Mouse (Mus musculus): Measurements from ENCODE around the gene Rnase4. TPM values are rescaled to one million over a fixed set of nuclear protein-coding genes. Genes with fewer than 3 reads are reported as not detected.

The Rnase4 gene
- 10 to 100 TPM; 30.2 to 30.3 TPM for total RNA-seq (2021)
- long read RNA-seq, experiment 1, transcript Rnase4-201 (2 exons, 1,518 nt) = major isoform, 8 of 12 reads
- long read RNA-seq, experiment 1, partial matches to known transcripts = 4 of 12 reads
- long read RNA-seq, experiment 1, other reads (novel, unspliced or antisense) = 0 of 12 reads
- long read RNA-seq, experiment 2, transcript Rnase4-201 (2 exons, 1,518 nt) = major isoform, 12 of 18 reads
- long read RNA-seq, experiment 2, partial matches to known transcripts = 6 of 18 reads
- long read RNA-seq, experiment 2, other reads (novel, unspliced or antisense) = 0 of 18 reads

- intact Hi-C loops (cut with DNase I) = no loop called here
- DNase-seq = peak; percentile 59 to 73
Measured at GRCm38 (mm10) chr14:51090921-51091900, at the start of gene Rnase4, which contains the start of gene Ang. TSS of gene Rnase4 (plus strand) at chr14:51091077. TSS of gene Ang (plus strand) at chr14:51091150.

- intact Hi-C loops (cut with DNase I) = no loop called here
- DNase-seq = no peak
Measured at GRCm38 (mm10) chr14:51041769-51042168, 49.1 kb upstream of the Rnase4 start, which contains the start of gene Rnase9. TSS of gene Rnase9 (minus strand) at chr14:51041869.

GRCm38 (mm10) chr14:51047846-51048245 is 43.0 kb upstream of the Rnase4 start:
- DNase-seq = no peak
- intact Hi-C loops (cut with DNase I) = no loop called here

GRCm38 (mm10) chr14:51050063-51050462 is 40.8 kb upstream of the Rnase4 start, which contains the start of gene Rnase11:
TSS of gene Rnase11 (minus strand) at chr14:51050163.
- no peak for DNase-seq
- intact Hi-C loops (cut with DNase I) = no loop called here

DNA sequence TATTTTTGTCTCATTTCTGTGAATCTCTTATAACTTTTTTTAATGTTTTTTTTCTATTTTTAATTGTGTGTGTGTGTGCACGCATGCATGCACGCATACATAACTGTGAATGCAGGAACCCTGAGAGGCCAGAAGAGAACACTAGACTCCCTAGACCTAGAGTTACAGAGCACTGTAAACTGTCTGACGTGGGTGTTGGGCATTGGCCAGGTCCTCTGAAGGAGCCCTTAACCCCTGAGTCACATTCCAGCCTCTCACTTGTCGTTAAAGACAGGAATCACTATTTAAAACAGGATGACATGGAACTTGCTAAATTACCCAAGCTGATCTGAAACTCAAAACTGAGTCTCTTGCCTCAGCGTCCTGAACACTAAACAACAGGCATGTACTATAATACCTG is 38.9 kb upstream of the Rnase4 start:
- intact Hi-C loops (cut with DNase I) = no loop called here
- DNase-seq = no peak

DNA sequence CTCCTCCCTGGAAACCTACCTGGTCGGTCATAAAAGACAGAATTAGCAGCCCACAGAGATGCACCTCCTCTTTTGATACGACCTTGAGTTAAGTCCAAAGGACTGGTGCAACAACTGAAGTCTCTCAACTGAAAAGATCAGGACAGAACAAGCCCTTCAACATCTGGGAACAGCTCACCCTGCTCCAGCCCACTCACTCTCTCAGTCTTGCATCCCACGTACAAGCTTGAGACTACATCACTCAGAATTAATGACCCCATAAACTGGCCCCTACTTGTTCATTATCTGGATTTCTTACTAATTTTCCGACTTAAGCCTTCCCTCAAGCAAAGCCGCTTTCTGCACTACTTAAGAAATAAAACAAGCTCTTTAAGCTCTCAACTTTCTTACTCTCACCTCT is 37.7 kb upstream of the Rnase4 start:
- DNase-seq = no peak
- intact Hi-C loops (cut with DNase I) = no loop called here

DNA sequence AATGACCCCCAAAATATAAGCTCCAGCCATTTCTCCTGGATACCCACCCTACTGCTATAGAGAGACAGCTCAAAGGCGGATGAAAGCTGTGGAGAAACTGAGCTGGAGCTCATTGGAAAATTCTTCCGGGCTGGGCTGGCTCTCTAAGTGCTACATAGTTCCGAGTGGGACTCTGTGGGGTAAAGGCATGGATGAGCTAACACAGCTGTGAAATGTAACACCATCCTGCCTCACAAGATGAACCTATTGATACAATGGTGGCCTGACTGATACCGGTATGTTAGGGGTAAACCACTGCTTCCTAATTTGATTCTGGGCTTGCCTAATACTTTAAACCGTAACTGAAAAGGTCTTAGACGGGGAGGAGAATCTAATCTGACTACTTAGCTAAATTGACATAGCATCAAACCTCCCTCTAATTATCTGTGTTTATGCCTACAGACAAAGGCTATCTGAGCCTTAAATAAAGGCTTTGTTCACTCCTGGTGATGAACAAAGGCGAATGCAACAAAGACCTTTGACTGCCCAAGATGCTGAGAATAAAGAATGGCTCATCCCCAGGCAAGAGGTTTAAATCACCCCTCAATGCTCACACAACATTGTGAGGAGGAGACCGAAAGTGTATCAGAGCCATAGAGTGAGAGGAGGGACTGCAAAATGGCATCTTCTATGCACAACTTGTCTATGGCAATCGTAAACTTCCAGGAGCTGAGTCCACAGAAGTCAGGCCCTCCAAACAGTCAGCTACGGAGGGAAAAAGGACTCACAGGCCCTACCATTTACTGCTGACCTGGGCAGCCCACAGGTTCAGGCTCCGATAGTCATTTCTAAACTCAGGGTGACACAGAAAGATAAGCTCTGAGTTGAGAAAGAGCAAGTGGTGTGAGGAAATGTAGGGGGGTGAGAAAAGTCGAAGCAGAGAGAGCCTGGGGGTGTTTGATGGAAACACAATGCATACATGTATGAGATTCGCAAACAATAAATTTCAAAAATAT is 36.3 kb upstream of the Rnase4 start:
- intact Hi-C loops (cut with DNase I) = no loop called here
- DNase-seq = no peak

DNA sequence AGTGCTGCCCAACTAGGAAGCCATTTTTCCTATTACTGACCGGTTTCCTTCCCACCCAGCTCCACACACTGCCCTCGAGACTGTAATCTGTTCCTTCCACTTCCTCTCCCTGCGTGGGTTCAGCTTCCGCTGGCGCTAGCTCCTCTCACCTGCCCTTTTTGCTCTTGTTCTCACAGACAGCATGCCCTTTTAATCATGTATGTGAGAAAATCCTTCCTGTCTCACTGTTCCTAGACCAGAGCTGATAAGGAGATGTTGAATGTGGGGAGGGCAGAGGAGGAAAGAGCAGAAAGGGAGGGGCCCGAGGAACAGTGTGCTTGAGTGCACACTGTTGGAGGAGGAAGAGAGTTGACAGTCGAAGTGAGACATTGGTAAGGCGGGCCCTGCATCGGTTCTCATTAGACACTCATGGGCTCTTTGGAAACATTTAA is 33.5 kb upstream of the Rnase4 start, which contains the start of gene Rnase12:
Rnase12 (minus strand) TSS at position 261 of the 431 bp plus-strand sequence.
- DNase-seq = no peak
- intact Hi-C loops (cut with DNase I) = no loop called here

- intact Hi-C loops (cut with DNase I) = no loop called here
- no peak for DNase-seq
Measured at GRCm38 (mm10) chr14:51060761-51061160, 30.1 kb upstream of the Rnase4 start.

- intact Hi-C loops (cut with DNase I) = no loop called here
- no peak for DNase-seq
Measured at GRCm38 (mm10) chr14:51068956-51069355, 21.9 kb upstream of the Rnase4 start.

DNA sequence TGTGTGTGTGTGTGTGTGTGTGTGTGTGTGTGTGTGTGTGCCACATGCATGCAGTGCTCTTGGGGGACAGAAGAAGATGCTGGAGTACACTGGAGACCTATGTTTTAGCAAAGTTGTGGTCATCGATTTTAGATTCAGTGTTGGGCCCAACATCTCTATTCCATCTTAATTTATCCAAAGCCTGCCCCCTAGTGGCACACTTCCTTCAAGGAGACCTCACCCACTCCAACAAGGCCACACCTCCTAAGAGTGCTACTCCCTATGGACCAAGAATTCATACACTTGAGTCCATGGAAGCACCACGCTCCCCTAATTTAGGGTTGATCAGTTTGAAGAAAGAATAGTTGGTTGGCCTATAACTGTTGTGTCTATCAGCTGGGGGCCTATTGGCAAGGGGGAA is 21.3 kb upstream of the Rnase4 start:
- intact Hi-C loops (cut with DNase I) = no loop called here
- DNase-seq = no peak

DNA sequence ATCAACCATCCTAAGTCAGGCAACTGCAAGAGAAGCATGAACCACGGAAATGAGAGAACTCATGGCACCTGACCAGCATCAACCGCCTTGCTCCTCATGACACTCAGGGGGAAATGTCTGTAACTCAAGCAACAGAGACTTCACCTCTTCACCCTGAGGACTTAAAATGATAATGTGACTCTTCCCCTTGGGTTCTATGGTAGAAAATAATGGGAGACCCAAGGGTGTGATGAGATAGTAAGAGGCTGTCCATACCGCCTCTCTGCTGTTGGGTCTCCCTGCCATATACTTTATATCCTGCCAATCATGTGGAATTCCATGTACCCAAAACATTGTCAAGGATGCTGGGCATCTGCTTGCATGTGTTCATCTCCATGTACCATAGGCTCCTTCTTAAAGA is 16.5 kb upstream of the Rnase4 start, which contains the start of gene Olfr750:
Olfr750 (minus strand) TSS at position 101 of the 400 bp plus-strand sequence.
- intact Hi-C loops (cut with DNase I) = no loop called here
- DNase-seq = no peak

GRCm38 (mm10) chr14:51079180-51079579 is 11.7 kb upstream of the Rnase4 start:
- intact Hi-C loops (cut with DNase I) = no loop called here
- DNase-seq = no peak

- DNase-seq = no peak
- intact Hi-C loops (cut with DNase I) = no loop called here
Measured at GRCm38 (mm10) chr14:51081035-51081434, 9.8 kb upstream of the Rnase4 start.

DNA sequence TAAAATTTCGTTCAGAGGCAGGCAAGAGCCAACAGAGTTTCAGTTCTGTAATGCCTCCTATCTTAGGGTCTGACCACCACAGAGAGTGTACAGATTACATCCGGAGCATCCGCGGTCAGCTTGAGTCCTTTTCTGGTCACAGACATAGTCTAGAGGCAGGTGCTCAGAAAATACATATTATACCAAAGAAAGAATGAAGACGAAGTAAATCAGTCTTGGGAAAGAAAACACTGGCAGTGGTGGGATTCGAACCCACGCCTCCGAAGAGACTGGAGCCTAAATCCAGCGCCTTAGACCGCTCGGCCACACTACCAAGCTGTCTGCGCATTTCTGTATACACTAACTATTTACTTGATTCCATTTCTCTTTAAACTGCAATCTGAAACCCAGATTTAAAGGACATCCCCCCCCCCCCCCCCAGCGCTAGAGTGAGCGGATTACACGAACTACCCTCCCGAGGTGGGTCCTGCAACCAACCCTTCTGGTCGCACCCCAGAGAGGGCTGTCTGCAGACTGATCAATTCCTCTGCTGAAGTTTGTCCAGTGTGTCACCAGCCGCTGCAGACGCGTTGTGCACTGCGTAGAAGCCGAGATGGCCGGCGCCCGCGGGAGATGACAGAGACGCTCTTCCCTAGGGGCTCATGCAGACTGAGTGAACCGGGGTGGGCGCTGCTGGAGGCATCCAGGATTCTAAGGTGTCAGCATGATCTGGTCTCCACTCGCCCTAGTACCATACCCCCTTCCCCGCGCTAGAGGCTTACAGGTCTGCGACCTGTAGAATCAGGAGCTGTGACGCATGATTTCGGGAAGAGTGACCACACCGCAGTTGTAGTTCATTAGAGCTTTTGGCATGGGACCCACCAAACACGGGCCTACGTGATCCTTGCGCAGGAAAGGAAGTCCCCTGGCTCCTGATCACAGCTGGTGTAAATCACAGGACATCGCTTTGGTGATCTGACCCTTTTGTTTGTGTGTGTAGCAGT is 8.0 kb upstream of the Rnase4 start:
- intact Hi-C loops (cut with DNase I) = no loop called here
- peak; percentile 36 to 54 for DNase-seq

DNA sequence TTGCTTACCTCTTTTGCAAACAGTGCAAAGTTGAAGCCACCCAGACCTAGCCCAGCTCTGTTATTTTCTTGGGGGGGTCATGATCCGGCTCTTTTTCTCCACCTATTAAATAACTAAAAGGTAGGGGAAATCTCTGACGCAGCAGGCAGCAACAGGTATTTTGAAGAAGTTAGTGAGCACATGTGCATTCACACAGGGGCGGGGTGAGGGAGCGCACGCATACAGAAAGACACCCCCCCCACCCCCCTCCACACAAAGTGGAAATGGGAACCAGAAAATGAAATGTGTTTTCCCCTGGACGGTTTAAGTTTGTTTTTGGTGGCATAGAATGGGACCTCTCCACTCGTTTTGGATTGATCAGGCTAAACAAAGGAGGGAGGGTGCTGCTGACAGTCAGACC is 7.1 kb upstream of the Rnase4 start:
- DNase-seq = no peak
- intact Hi-C loops (cut with DNase I) = no loop called here

DNA sequence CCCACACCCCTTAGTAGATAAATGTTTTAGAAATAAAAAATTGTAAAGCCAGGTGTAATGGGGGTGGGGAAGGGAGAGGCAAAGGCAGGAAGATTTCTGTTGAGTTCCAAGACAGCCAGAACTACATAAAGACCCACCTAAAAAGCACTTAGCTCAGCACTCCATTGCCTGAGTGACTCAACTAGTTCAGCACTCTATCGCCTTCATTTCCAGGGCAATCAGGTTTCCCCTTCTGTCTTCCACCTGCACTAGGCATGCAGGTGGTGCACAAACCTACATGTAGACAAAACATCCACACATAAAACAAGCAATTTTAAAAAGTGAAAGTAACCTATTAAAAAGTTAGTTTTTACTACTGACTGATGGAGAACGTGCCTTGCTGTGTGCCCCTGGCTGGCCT is 5.8 kb upstream of the Rnase4 start:
- no peak for DNase-seq
- intact Hi-C loops (cut with DNase I) = no loop called here

DNA sequence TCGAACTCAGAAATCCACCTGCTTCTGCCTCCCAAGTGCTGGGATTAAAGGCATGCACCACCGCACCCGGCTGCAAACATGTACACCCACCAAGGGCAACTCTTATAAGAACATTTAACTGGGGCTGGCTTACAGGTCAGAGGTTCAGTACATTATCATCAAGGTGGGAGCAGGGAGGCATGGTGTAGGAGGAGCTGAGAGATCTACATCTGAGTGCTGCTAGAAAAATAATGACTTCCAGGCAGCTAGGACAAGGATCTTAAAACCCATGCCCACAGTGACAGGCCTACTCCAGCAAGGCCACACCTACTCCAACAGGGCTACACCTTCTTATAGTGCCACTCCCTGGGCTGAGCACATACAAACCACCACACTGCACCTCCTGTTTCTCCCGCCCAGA is 5.0 kb upstream of the Rnase4 start:
- intact Hi-C loops (cut with DNase I) = no loop called here
- DNase-seq = no peak

DNA sequence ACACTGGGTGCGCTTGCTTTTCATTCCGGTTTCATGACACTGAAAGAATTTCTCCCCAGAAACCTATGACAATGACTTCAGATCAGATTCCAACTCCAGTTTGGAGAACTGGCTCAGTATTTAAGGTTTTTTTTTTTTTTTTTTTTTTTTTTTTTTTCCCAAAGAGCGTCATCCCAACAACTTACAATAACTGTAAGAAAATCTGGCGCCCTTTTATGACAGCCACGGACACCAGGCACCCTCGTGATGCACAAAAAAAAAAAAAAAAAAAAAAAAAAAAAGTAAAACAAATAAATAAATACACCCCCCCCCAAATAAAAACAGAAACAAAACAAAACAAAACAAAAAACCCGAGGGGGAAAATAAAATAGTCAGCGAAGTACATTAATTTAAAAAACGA is 3.1 kb upstream of the Rnase4 start:
- DNase-seq = no peak
- intact Hi-C loops (cut with DNase I) = no loop called here
